Comparison of ENCODE assay signal across 9 mouse cellular contexts in genomic region chr11:100968501-100968900, GRCm38 (mm10). TPM values are rescaled to one million over a fixed set of nuclear protein-coding genes. Genes with fewer than 3 reads are reported as not detected.
DNase-seq lines count a peak whose midpoint lies in the region; ATAC-seq and TF ChIP-seq lines count a peak whose summit lies in the region.
"Had no signal": no experiment of that assay in that cellular context is flagged by ENCODE, and none has a peak within 500 bp of the region (broad histone marks: within the 10 kb centered on the region; RNA-seq: fewer than 3 reads in every experiment).

No protein-coding gene starts in this region.

- peaks cover 63% of the 10 kb centered on the region for H3K4me1 ChIP-seq in heart, embryonic 13.5 days
- peaks cover 14% of the 10 kb centered on the region for H3K4me1 ChIP-seq in testis, adult 2 months (ENCODE audit: control insufficient read depth, insufficient read depth, low read length)
- peaks cover 24% of the 10 kb centered on the region for H3K4me1 ChIP-seq in limb, embryonic 10.5 days
- peaks cover 14% of the 10 kb centered on the region for H3K4me1 ChIP-seq in stomach, postnatal 0 days (replicated peaks; ENCODE audit: control insufficient read depth, insufficient read depth)

- 46% methylated on average over 5 of the region's 5 CpGs for WGBS in heart, embryonic 13.5 days
- 79% methylated on average over 5 of the region's 5 CpGs for WGBS in limb, embryonic 10.5 days
- 43% methylated on average over 5 of the region's 5 CpGs for WGBS in stomach, postnatal 0 days

- DNase-seq in heart, adult 9 months (ENCODE audit: low spot score in 2 of 2): no peak
- DNase-seq in testis, postnatal 14 days (ENCODE audit: low spot score): no peak
- DNase-seq in limb, embryonic 10.5 days (ENCODE audit: low spot score): no peak
- DNase-seq in stomach, postnatal 0 days (ENCODE audit: low spot score): no peak
- no peak for DNase-seq in right cerebral cortex, postnatal 36 days (ENCODE audit: low spot score in 2 of 2)
- DNase-seq in cerebellum, postnatal 36 days: no peak
- DNase-seq: thymus, adult 2 months had no signal

- TF ChIP-seq EP300 in stomach, postnatal 0 days (optimal IDR thresholded peaks at IDR 0.05): no peak

- TF ChIP-seq CTCF in testis, adult 2 months (IDR thresholded peaks at IDR 0.05; ENCODE audit: control insufficient read depth, insufficient read depth, insufficient replicate concordance, low read depth, low read length): no peak
- no peak for TF ChIP-seq CTCF in stomach, postnatal 0 days (IDR thresholded peaks at IDR 0.05; ENCODE audit: low read depth)

- no peak for TF ChIP-seq POLR2A in testis, adult 2 months (IDR thresholded peaks at IDR 0.05; ENCODE audit: control insufficient read depth, low read depth, low read length)

- ATAC-seq in heart, embryonic 13.5 days (ENCODE audit: extremely low read depth, insufficient number of reproducible peaks, low FRiP score, low TSS enrichment): no peak
- ATAC-seq in stomach, postnatal 0 days (ENCODE audit: low FRiP score, low TSS enrichment): no peak

- H3K9me3 ChIP-seq in heart, embryonic 13.5 days: no peaks in the 10 kb centered on the region
- no peaks in the 10 kb centered on the region for H3K9me3 ChIP-seq in limb, embryonic 10.5 days (replicated peaks)
- no peaks in the 10 kb centered on the region for H3K9me3 ChIP-seq in stomach, postnatal 0 days (ENCODE audit: control insufficient read depth, low read length)

- H3K27me3 ChIP-seq in heart, embryonic 13.5 days (replicated peaks): no peaks in the 10 kb centered on the region
- peaks cover 6% of the 10 kb centered on the region; the same call in 1 of the 2 replicates for H3K27me3 ChIP-seq in testis, adult 2 months (ENCODE audit: control insufficient read depth, insufficient read depth, low read length)
- H3K27me3 ChIP-seq in limb, embryonic 10.5 days (ENCODE audit: low read depth, poor library complexity, severe bottlenecking): peaks cover 99% of the 10 kb centered on the region
- no peaks in the 10 kb centered on the region for H3K27me3 ChIP-seq in stomach, postnatal 0 days (ENCODE audit: control insufficient read depth, insufficient read depth, low read length)

- peak overlapping the region; percentile 85 for H3K4me3 ChIP-seq in heart, embryonic 13.5 days
- peak overlapping the region; percentile 87; the same call in 1 of the 2 replicates for H3K4me3 ChIP-seq in testis, adult 2 months (ENCODE audit: control insufficient read depth, low read depth, low read length)
- H3K4me3 ChIP-seq in limb, embryonic 10.5 days: peak overlapping the region; percentile 55; the same call in 1 of the 2 replicates
- peak overlapping the region; percentile 83 for H3K4me3 ChIP-seq in stomach, postnatal 0 days (ENCODE audit: low read depth, low read length)

- peak overlapping the region; percentile 99 for H3K9ac ChIP-seq in heart, embryonic 13.5 days
- H3K9ac ChIP-seq in stomach, postnatal 0 days (ENCODE audit: low read length): peak overlapping the region; percentile 94

- H3K4me2 ChIP-seq in heart, embryonic 13.5 days: peak overlapping the region; percentile 79
- H3K4me2 ChIP-seq in stomach, postnatal 0 days (replicated peaks; ENCODE audit: low read depth): peak overlapping the region; percentile 72

- peaks cover 33% of the 10 kb centered on the region for H3K36me3 ChIP-seq in heart, embryonic 13.5 days
- no peaks in the 10 kb centered on the region for H3K36me3 ChIP-seq in testis, adult 2 months (ENCODE audit: control insufficient read depth, insufficient read depth, low read length)
- H3K36me3 ChIP-seq in limb, embryonic 10.5 days: no peaks in the 10 kb centered on the region
- H3K36me3 ChIP-seq in stomach, postnatal 0 days (ENCODE audit: control insufficient read depth, insufficient read depth, low read length): 0 out of 2 replicates have a peak, but pooled peaks cover 3% of the 10 kb centered on the region

- H3K27ac ChIP-seq in heart, embryonic 13.5 days (replicated peaks): peak overlapping the region; percentile 98
- H3K27ac ChIP-seq in testis, adult 2 months (ENCODE audit: control insufficient read depth, insufficient read depth, low read depth, low read length): no peak overlapping the region
- H3K27ac ChIP-seq in limb, embryonic 10.5 days: no peak overlapping the region; the same call in 1 of the 2 replicates
- peak overlapping the region; percentile 95 for H3K27ac ChIP-seq in stomach, postnatal 0 days (replicated peaks)

RNA-seq across cellular contexts. Expression of gene Cavin1, which starts 2.2 kb away (rescaled TPM):
- 348 and 370 TPM in 2 replicates for polyA plus RNA-seq in heart, embryonic 13.5 days (2015; fragmentation: Nextera tagmentation; extraction: Ambion mirVana)
- polyA plus RNA-seq in testis, adult 2 months (2012; rRNA removed): 5.1 and 6.1 TPM in 2 replicates
- 21.9 and 24.6 TPM in 2 replicates for polyA plus RNA-seq in limb, embryonic 10.5 days (2016; fragmentation: Nextera tagmentation; extraction: Ambion mirVana)
- 313 and 331 TPM in 2 replicates for polyA plus RNA-seq in stomach, postnatal 0 days (2015; fragmentation: Nextera tagmentation; extraction: Ambion mirVana)

RNA-seq across cellular contexts. Expression of gene Stat3, which starts 29.2 kb away (rescaled TPM):
- polyA plus RNA-seq in heart, embryonic 13.5 days (2015; fragmentation: Nextera tagmentation; extraction: Ambion mirVana): 41.8 and 42.9 TPM in 2 replicates
- 25.0 and 30.2 TPM in 2 replicates for polyA plus RNA-seq in testis, adult 2 months (2012; rRNA removed)
- 20.7 and 30.2 TPM in 2 replicates for polyA plus RNA-seq in limb, embryonic 10.5 days (2016; fragmentation: Nextera tagmentation; extraction: Ambion mirVana)
- polyA plus RNA-seq in stomach, postnatal 0 days (2015; fragmentation: Nextera tagmentation; extraction: Ambion mirVana): 47.7 and 55.1 TPM in 2 replicates

RNA-seq across cellular contexts. Expression of gene Atp6v0a1, which starts 40.8 kb away (rescaled TPM):
- polyA plus RNA-seq in heart, embryonic 13.5 days (2015; fragmentation: Nextera tagmentation; extraction: Ambion mirVana): 54.9 and 58.1 TPM in 2 replicates
- polyA plus RNA-seq in testis, adult 2 months (2012; rRNA removed): 18.1 and 23.7 TPM in 2 replicates
- polyA plus RNA-seq in limb, embryonic 10.5 days (2016; fragmentation: Nextera tagmentation; extraction: Ambion mirVana): 28.1 and 30.2 TPM in 2 replicates
- polyA plus RNA-seq in stomach, postnatal 0 days (2015; fragmentation: Nextera tagmentation; extraction: Ambion mirVana): 44.8 and 45.5 TPM in 2 replicates

Comparison
In these comparisons a context has a peak if more than half of its experiments do, and no peak if none do; other contexts are left out.
1. H3K27ac ChIP-seq: peak in heart, embryonic 13.5 days (single experiment) and stomach, postnatal 0 days (single experiment); none in testis, adult 2 months (single experiment) and limb, embryonic 10.5 days (single experiment).
2. RNA of gene Cavin1, which starts 2.2 kb away (polyA plus RNA-seq): 348 to 370 TPM in heart, embryonic 13.5 days and 313 to 331 TPM in stomach, postnatal 0 days; 21.9 to 24.6 TPM in limb, embryonic 10.5 days and 5.1 to 6.1 TPM in testis, adult 2 months; every median in the first group is over 10 times any median in the second.
3. Peak in every context shown above with its lines, with median percentiles within 50 percentile points of each other: H3K4me3 ChIP-seq.